Mouse (Mus musculus): ENCODE data around the gene 1700024P04Rik.
"Not testable (repeated sequence)": the region's sequence is repeated elsewhere in the genome, so short reads cannot be mapped to it uniquely, and the experiment has no call there.

Gene 1700024P04Rik

GRCm38 (mm10) chr13:98984465-98984864 lies at the start of gene 1700024P04Rik:
TSS of gene 1700024P04Rik (minus strand) at chr13:98984565.
- DNase-seq (ENCODE audit: low spot score) = no peak

GRCm38 (mm10) chr13:99031223-99032216 lies 47.2 kb upstream of the 1700024P04Rik start:
- DNase-seq (ENCODE audit: low spot score) = no peak

- DNase-seq (ENCODE audit: low spot score) = no peak
Observed at GRCm38 (mm10) chr13:99030579-99031200, 46.3 kb upstream of the 1700024P04Rik start.

GRCm38 (mm10) chr13:99025268-99025667 lies 40.9 kb upstream of the 1700024P04Rik start:
- DNase-seq (ENCODE audit: low spot score) = no peak

GRCm38 (mm10) chr13:99022036-99022435 lies 37.7 kb upstream of the 1700024P04Rik start:
- no peak for DNase-seq (ENCODE audit: low spot score)

GRCm38 (mm10) chr13:99021181-99021580 lies 36.8 kb upstream of the 1700024P04Rik start:
- no peak for DNase-seq (ENCODE audit: low spot score)

GRCm38 (mm10) chr13:99019831-99020669 lies 35.7 kb upstream of the 1700024P04Rik start:
- no peak for DNase-seq (ENCODE audit: low spot score)

GRCm38 (mm10) chr13:99018526-99019201 lies 34.3 kb upstream of the 1700024P04Rik start:
- no peak for DNase-seq (ENCODE audit: low spot score)

- DNase-seq (ENCODE audit: low spot score) = no peak
Observed at GRCm38 (mm10) chr13:99016696-99017095, 32.3 kb upstream of the 1700024P04Rik start.

GRCm38 (mm10) chr13:99012891-99013290 lies 28.5 kb upstream of the 1700024P04Rik start:
- DNase-seq (ENCODE audit: low spot score) = no peak

GRCm38 (mm10) chr13:99008013-99008412 lies 23.6 kb upstream of the 1700024P04Rik start:
- DNase-seq (ENCODE audit: low spot score) = no peak

- DNase-seq (ENCODE audit: low spot score) = no peak
Observed at GRCm38 (mm10) chr13:99006389-99007099, 22.2 kb upstream of the 1700024P04Rik start.

- DNase-seq (ENCODE audit: low spot score) = not testable (repeated sequence)
Observed at GRCm38 (mm10) chr13:99001652-99002051, 17.3 kb upstream of the 1700024P04Rik start.

- DNase-seq (ENCODE audit: low spot score) = no peak
Observed at GRCm38 (mm10) chr13:98997025-98997424, 12.7 kb upstream of the 1700024P04Rik start.

- DNase-seq (ENCODE audit: low spot score) = no peak
Observed at GRCm38 (mm10) chr13:98977070-98977785, 7.1 kb downstream of the 1700024P04Rik start.

- DNase-seq (ENCODE audit: low spot score) = not testable (repeated sequence)
Observed at GRCm38 (mm10) chr13:98976022-98976421, 8.3 kb downstream of the 1700024P04Rik start.

- no peak for DNase-seq (ENCODE audit: low spot score)
Observed at GRCm38 (mm10) chr13:98972090-98972489, 12.3 kb downstream of the 1700024P04Rik start.

GRCm38 (mm10) chr13:98971641-98972040 lies 12.7 kb downstream of the 1700024P04Rik start:
- no peak for DNase-seq (ENCODE audit: low spot score)

- DNase-seq (ENCODE audit: low spot score) = no peak
Observed at GRCm38 (mm10) chr13:98968517-98968916, 15.8 kb downstream of the 1700024P04Rik start.

- no peak for DNase-seq (ENCODE audit: low spot score)
Observed at GRCm38 (mm10) chr13:98967942-98968341, 16.4 kb downstream of the 1700024P04Rik start.

Data from layer of hippocampus, adult 11-12 months (tissue).